Mouse (Mus musculus): ENCODE measurements around the gene Rps28.
"Not testable (repeated sequence)": the region's sequence is repeated elsewhere in the genome, so short reads cannot be mapped to it uniquely, and the experiment has no call there.

Rps28 gene

DNA sequence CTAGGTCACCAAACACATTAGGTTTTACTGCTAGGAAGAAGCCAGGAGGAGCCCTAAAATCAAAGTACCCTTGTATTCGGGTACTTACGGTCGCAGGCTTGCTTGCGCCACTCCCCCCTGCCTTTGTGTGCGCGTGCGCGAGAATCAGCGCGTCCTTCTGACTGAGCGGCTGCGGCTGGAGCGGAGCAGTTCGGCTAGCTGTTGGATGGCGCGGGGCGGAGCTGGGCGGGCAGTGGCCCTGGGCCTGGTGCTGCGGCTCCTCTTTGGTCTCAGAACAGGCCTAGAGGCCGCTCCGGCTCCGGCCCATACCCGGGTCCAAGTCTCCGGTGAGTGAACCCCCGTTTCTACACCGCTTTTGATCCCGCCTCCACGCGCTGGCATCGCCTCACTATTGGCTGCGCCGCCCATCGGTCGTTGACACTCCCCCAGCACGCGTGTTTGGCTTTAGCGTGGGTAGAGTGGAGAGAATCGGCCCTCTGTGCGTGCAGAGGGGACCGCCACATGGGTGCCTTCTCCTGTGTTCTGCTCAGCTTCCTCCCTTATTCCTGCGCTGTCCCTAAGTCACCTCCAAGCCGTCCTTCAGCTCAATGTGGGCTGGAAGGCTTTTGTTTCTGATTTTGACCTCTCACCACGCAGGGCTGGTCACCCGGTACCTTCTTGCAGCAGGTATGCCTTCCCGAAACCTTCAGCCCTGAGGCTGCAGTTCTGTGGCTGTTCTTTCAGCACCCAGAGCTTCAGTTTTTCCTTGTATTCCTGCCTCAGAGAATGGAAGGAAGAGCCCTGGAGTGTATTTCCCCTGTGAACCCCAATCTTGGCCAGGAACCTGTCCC is 18.8 kb upstream of the Rps28 start, which contains the start of gene Cd320:
Gene Cd320 (plus strand): TSS at position 126 of the 830 bp plus-strand sequence.
- Histone ChIP-seq H3K36me3 (ENCODE audit: insufficient read depth, low read length) (peaks cover 55% of the 10 kb centered on the region), H3K4me3 (replicated peaks; ENCODE audit: low read length) (peak within 1 kb of the TSS; percentile 98), H3K4me1 (replicated peaks; ENCODE audit: low read depth, low read length) (peaks cover 58% of the 10 kb centered on the region), H3K9me3 (ENCODE audit: low read length) (no peaks in the 10 kb centered on the region), H3K27me3 (ENCODE audit: insufficient read depth, low read length) (no peaks in the 10 kb centered on the region)
- TF ChIP-seq NANOG (IDR thresholded peaks at IDR 0.05; ENCODE audit: borderline replicate concordance, low read length), result no peak
- no peak for TF ChIP-seq CTCF (conservative IDR thresholded peaks at IDR 0.05; ENCODE audit: low read length)
- TF ChIP-seq POU5F1 (IDR thresholded peaks at IDR 0.05; ENCODE audit: borderline replicate concordance, low read length), result no peak

DNA sequence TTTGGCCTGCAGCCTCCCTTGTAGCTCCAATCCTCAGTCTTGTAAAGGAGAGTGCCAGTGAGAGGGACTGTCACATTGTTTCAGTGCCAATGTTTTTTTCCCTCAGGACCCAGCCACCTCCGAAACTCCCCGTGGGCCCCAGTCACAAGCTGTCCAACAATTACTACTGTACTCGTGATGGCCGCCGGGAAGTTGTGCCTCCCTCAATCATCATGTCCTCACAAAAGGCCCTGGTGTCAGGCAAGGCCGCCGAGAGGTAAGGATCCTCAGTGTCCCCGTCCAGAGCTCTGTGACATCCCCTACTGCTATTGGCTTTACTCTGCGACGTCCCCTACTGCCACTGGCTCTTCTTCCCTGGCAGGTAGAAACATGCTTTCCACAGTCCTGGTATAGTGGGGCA is 5.2 kb upstream of the Rps28 start:
- Histone ChIP-seq H3K9me3 (ENCODE audit: low read length) (no peaks in the 10 kb centered on the region), H3K36me3 (ENCODE audit: insufficient read depth, low read length) (peaks cover 91% of the 10 kb centered on the region), H3K27me3 (ENCODE audit: insufficient read depth, low read length) (no peaks in the 10 kb centered on the region), H3K4me1 (replicated peaks; ENCODE audit: low read depth, low read length) (peaks cover 52% of the 10 kb centered on the region), H3K4me3 (replicated peaks; ENCODE audit: low read length) (no peak overlapping the region)
- TF ChIP-seq NANOG (IDR thresholded peaks at IDR 0.05; ENCODE audit: borderline replicate concordance, low read length), result no peak
- TF ChIP-seq CTCF (conservative IDR thresholded peaks at IDR 0.05; ENCODE audit: low read length), result no peak
- TF ChIP-seq POU5F1 (IDR thresholded peaks at IDR 0.05; ENCODE audit: borderline replicate concordance, low read length), result no peak

DNA sequence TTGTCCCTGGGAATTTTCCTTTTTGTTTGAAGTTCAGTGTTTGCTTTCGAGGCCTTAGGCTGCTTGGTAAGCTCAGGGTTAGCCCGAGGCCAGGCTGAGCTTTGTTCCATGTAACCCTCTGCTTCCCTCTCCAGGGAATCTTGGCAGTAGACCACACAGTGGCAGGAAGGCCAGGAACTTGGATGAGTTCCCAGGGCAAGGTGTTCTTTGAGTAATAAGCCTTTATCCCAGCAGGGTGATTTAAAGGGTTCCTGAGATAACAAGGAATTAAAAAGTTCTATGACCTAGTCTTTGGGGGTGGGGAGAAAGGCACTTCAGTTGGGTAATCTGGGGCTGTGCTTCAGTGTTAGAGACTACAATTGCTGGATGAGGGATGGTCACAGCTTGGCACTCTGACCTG is 4.5 kb upstream of the Rps28 start:
- no peak for TF ChIP-seq NANOG (IDR thresholded peaks at IDR 0.05; ENCODE audit: borderline replicate concordance, low read length)
- no peak for TF ChIP-seq CTCF (conservative IDR thresholded peaks at IDR 0.05; ENCODE audit: low read length)
- no peak for TF ChIP-seq POU5F1 (IDR thresholded peaks at IDR 0.05; ENCODE audit: borderline replicate concordance, low read length)
- Histone ChIP-seq H3K36me3 (ENCODE audit: insufficient read depth, low read length) (peaks cover 85% of the 10 kb centered on the region), H3K4me3 (replicated peaks; ENCODE audit: low read length) (no peak overlapping the region), H3K4me1 (replicated peaks; ENCODE audit: low read depth, low read length) (peaks cover 48% of the 10 kb centered on the region), H3K9me3 (ENCODE audit: low read length) (no peaks in the 10 kb centered on the region), H3K27me3 (ENCODE audit: insufficient read depth, low read length) (no peaks in the 10 kb centered on the region)

DNA sequence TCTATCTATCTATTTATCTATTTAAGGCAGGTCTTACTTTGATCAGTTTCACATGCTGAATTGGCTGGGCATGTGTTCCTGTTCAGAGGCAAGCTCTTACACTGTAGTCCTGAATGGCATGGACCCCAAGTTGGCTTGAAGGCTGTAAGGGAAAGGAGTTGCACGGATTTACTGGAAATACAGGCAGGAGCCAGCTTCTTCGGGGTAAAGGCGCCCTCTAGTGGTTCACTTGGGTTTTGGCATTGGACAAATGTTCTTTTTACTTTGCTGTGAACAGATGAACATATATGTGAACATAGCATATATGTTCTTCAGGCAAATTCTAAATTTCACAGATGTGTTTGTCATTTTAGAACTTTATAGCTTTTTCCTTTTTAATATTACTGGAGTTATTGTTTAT is 2.5 kb upstream of the Rps28 start:
- Histone ChIP-seq H3K36me3 (ENCODE audit: insufficient read depth, low read length) (peaks cover 85% of the 10 kb centered on the region), H3K4me3 (replicated peaks; ENCODE audit: low read length) (no peak overlapping the region), H3K4me1 (replicated peaks; ENCODE audit: low read depth, low read length) (peaks cover 48% of the 10 kb centered on the region), H3K27me3 (ENCODE audit: insufficient read depth, low read length) (no peaks in the 10 kb centered on the region), H3K9me3 (ENCODE audit: low read length) (no peaks in the 10 kb centered on the region)
- TF ChIP-seq POU5F1 (IDR thresholded peaks at IDR 0.05; ENCODE audit: borderline replicate concordance, low read length), result no peak
- no peak for TF ChIP-seq NANOG (IDR thresholded peaks at IDR 0.05; ENCODE audit: borderline replicate concordance, low read length)
- peak; percentile 93 for TF ChIP-seq CTCF (conservative IDR thresholded peaks at IDR 0.05; ENCODE audit: low read length)

DNA sequence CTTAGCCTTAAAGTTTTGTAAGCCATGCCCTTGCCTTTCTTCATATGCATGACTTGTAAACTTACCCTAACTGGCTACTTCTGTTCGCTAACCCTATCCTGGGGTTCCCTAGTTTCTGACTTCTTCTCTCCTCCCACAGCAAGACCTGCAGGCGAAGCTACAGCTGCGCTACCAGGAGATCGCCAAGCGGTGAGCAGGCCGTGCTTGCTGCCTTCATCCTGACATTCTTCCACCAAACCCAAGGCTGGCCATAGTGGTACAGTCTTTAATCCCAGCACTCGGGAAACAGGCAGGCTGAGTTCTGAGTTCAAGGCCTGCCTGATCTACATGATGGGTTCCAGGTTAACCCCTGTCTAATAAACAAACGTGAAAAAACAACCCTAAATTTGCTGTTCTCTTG is 1.1 kb upstream of the Rps28 start:
- Histone ChIP-seq H3K36me3 (ENCODE audit: insufficient read depth, low read length) (peaks cover 85% of the 10 kb centered on the region), H3K9me3 (ENCODE audit: low read length) (no peaks in the 10 kb centered on the region), H3K4me1 (replicated peaks; ENCODE audit: low read depth, low read length) (peaks cover 62% of the 10 kb centered on the region), H3K4me3 (replicated peaks; ENCODE audit: low read length) (peak overlapping the region; percentile 91), H3K27me3 (ENCODE audit: insufficient read depth, low read length) (no peaks in the 10 kb centered on the region)
- TF ChIP-seq CTCF (conservative IDR thresholded peaks at IDR 0.05; ENCODE audit: low read length), result no peak
- no peak for TF ChIP-seq POU5F1 (IDR thresholded peaks at IDR 0.05; ENCODE audit: borderline replicate concordance, low read length)
- TF ChIP-seq NANOG (IDR thresholded peaks at IDR 0.05; ENCODE audit: borderline replicate concordance, low read length), result no peak

DNA sequence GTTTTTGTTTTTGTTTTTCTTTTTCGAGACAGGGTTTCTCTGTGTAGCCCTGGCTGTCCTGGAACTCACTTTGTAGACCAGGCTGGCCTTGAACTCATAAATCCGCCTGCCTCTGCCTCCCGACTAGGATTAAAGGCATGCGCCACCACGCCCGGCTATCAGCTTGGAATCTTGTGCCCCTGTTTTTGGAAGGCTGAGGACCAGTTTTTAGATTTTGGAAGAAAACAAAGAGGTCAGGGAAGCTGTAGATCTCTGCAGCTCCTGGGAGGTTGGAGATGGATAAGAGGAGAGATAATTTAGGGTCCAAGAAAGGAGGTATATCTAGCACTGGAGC is 602 bp upstream of the Rps28 start:
- Histone ChIP-seq H3K4me1 (replicated peaks; ENCODE audit: low read depth, low read length) (peaks cover 67% of the 10 kb centered on the region), H3K4me3 (replicated peaks; ENCODE audit: low read length) (peak overlapping the region; percentile 91), H3K36me3 (ENCODE audit: insufficient read depth, low read length) (peaks cover 85% of the 10 kb centered on the region)
- H3K27me3 ChIP-seq (ENCODE audit: insufficient read depth, low read length); H3K9me3 ChIP-seq (ENCODE audit: low read length): not testable (repeated sequence)

DNA sequence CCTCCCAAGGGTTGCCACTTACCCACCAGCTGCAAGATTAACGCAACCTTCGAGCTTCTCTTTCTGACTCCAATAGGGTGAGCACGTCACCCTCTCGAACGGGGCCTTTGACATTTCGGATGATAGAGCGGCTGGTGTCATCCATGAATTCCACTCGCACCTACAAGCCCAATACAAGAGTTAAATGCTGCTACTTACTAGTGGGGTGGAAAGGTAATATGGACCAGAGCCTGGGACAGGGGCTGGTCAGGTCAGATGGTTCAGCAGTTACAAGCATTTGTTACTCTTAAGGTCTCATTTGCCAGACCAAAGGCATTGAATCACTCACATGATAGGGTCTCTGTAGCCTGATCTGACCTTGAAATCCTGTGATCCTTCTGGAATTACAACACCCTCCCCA is 1.2 kb downstream of the Rps28 start:
- Histone ChIP-seq H3K4me3 (replicated peaks; ENCODE audit: low read length) (peak overlapping the region; percentile 91), H3K36me3 (ENCODE audit: insufficient read depth, low read length) (peaks cover 85% of the 10 kb centered on the region), H3K4me1 (replicated peaks; ENCODE audit: low read depth, low read length) (peaks cover 76% of the 10 kb centered on the region)
- not testable (repeated sequence) for H3K27me3 ChIP-seq (ENCODE audit: insufficient read depth, low read length); H3K9me3 ChIP-seq (ENCODE audit: low read length)

DNA sequence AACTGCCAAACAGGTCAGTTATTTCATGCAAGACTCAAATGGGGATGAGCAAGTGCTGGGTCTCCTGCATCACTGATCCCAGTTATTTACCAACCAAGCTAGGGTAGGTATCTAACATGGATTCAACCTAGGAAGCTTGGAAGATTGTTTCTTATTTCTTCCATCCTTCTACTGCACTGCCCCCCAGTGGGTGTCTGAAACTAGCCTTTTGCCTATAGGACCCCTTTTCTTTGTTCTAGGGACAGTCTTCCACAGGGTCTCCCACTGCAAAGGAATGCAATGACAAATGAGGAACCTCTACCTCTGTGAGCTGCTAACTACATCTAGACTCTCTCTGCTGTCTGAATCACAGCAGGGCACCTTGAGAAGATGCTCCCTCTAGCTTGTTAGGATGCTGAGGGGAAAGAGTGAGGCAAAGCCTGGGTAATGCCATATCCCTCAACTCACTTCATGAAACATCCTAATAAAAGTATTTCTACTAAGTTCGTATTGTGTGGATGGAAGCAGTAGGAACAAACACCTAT is 1.9 kb downstream of the Rps28 start:
- H3K27me3 ChIP-seq (ENCODE audit: insufficient read depth, low read length), result no peaks in the 10 kb centered on the region
- H3K4me1 ChIP-seq (replicated peaks; ENCODE audit: low read depth, low read length), result peaks cover 72% of the 10 kb centered on the region
- H3K36me3 ChIP-seq (ENCODE audit: insufficient read depth, low read length), result peaks cover 82% of the 10 kb centered on the region
- no peaks in the 10 kb centered on the region for H3K9me3 ChIP-seq (ENCODE audit: low read length)
- TF ChIP-seq NANOG (IDR thresholded peaks at IDR 0.05; ENCODE audit: borderline replicate concordance, low read length) (no peak), POU5F1 (IDR thresholded peaks at IDR 0.05; ENCODE audit: borderline replicate concordance, low read length) (no peak), CTCF (conservative IDR thresholded peaks at IDR 0.05; ENCODE audit: low read length) (peak; percentile 14)
- peak overlapping the region; percentile 91 for H3K4me3 ChIP-seq (replicated peaks; ENCODE audit: low read length)

All from E14TG2a.4 (cell line).